Mouse (Mus musculus): ENCODE results near the gene Ercc2.
A peak's percentile ranks its signal among the peaks of the same experiment; 100 is the strongest.

The Ercc2 gene

DNA sequence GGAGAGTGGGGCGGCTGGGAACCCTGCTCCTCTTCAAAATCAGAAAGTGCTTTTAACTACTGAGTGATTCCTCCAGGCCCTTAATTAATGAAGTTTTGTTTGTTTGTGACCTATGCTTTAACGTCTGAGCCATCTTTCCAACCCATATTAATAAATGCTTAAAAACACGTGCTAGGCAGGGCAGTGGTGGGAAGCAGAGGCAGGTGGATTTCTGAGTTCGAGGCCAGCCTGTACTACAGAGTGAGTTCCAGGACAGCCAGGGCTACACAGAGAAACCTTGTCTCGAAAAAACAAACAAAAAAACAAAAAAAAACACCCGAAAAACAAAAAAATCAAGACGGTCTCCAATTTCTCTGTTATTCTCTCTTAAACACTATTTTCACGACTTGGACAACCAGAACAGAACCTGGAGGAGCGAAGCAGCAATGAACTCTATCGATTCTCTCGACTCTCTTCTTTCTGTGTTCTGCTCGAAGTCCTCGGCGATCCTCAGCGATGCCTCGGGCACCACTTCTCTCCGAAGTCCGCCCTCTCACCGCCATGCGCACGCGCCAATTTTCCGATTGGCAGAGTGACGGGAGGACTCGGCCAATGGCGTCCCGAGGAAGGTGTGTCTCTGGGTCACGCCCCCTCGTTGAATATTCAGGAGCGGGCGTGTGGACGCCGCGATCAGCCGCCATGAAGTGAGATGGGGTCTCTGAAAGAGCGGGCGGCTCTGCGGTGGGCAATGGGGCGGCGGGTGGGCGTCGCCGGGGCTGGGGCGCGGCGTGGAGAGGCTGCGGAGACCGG is at the start of gene Ercc2:
TSS of gene Ercc2 (plus strand) at position 634 of the 789 bp plus-strand sequence.
- DNase-seq: peak; percentile 98 to 99

DNA sequence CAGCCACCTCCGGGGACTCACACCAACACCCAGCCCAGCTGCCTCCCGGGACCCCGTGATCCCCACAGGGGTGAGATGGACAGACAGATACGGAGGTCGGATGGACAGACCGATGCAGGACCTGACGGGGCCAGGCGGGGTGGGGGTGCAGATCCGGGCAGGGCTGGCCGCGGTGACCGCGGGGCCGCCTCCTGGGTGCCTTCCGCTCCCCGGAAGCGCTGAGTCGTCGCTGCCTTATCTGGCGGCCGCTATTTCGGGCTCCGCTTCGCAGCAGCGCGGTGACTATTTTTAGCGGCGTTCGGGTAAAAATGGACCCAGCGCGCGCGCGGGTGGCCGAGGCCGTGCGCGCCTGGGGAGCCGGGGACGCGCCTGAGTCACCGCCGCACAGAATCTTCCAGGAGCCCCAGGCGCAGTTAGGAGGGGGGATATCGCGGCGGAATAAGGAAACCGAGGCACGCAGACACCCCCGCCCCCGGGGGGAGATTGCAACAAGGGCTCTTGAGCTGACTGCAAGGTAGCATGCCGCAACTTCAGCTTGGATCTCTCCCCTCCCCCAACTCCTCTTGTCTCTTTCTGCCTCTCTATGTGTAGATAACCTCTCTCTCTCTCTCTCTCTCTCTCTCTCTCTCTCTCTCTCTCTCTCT is 49.0 kb upstream of the Ercc2 start:
- peak; percentile 82 to 87 for DNase-seq

DNA sequence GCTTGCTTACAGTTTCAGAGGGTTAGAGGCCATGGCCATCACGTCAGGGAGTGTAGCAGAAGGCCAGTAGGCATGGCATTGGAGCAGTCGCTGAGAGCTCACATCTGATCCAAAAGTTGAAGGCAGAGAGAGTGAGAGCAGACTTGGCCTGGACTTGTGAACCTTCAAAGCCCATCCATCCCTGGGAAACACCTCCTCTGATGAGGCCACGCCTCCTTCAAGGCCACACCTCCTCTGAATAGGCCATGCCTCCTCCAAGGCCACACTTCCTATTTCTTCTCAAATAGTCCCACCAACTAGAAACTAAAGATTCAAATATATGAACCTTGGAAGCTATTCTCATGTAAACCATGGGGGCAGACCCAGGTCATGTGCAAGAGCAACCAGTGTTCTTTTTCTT is 46.2 kb upstream of the Ercc2 start:
- no peak for DNase-seq

DNA sequence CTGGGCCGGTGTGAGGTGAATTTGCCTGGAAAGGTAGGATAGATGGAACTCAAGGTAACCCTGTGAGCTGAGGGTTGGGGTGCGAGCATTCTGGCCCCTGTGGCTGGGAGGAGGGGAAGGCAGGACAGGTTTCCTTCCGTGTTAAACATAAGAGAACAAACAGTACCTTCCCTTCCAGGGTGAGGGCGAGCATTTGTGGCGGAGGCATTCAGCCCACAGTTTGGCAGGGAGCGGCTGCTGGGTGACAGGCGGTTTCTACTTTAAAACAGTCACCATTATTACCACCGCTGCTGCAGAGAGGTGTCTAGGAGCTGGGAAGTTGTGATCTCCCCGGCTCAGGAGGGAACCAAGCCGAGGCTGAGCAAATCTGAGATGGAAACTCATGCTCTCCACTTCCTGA is 44.7 kb upstream of the Ercc2 start:
- DNase-seq: no peak

DNA sequence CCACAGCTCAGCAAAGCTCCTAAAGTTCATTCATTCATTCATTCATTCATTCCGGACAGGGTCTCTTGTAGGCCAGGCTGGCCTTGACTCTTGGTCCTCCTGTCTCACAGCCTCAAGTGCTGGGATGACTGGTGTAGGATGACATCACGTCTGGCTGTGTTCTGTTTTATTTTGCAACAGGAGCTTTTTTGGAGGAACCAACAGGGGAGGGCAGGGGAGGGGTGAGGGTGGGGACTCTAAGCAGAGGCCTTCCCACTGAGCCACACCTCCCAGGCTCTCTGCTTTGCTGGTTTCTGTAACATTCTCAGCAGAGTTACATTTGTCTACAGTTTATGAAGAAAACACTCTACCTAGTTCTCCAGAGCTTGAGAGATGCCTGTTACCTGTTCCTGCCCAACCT is 43.8 kb upstream of the Ercc2 start:
- DNase-seq: no peak

DNA sequence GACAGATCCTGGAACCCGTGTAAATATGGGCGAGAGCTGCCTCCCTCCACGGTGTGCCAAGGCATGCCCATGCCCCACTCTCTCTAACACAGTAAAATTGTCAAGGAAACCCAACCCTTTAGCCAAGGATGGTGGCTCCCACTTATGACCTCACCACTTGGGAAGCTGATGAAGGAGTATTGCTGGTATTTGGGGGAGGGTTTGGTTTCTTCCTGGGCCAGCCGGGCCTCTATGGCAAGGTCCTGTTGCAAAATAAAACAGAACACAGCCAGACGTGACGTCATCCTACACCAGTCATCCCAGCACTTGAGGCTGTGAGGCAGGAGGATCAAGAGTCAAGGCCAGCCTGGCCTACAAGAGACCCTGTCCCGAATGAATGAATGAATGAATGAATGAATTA is 43.2 kb upstream of the Ercc2 start:
- DNase-seq: no peak

DNA sequence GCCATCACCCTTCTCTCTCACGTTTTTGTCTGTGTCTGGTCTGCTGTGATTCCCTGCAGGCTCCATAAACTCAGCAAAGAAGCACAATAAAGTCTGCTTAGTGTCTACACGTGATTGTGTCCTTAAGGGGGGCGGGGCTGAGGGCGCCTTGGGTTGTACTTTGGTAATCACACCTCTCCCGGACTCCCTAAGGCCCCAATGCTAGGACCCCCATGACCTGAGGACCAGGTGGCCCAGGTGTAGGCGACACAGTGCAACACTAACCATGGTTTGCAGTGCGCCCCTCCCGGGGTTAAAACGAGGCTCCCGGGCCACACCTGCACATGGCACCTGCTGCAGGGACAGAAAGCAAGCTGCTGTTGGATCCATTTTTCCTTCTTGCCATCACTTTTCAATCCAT is 40.6 kb upstream of the Ercc2 start:
- no peak for DNase-seq

DNA sequence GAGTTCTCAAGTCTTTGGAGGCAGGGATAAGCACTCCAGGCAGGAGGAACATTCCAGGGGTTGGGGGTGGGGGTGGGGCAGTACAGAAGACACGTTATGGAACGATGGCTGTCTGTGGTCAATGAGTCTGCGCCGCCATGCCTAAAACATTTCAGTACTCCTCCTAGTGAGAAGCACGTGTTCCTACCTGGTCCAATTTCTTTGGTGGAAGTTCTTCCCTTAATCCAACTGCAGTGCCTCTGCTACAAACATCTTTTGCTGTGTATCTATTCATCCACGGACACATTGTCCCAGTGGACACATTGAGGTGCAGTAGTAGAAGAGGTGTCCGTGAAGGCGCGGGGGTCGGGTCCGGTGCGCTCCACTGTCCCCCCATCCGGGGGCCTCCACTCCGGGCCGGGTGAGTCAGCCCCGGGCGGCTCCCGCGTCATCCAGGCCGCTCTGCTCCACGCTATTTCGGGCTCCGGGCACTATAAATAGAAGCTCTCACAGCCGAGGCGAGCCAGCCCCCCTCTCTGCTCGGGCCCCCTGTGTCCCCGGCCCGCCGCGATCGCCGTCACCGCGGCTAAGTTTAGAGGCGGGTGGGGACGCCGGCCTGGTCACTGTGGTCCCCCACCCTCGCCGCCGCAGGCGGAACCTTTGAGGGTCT is 39.9 kb upstream of the Ercc2 start:
- peak; percentile 67 for DNase-seq

DNA sequence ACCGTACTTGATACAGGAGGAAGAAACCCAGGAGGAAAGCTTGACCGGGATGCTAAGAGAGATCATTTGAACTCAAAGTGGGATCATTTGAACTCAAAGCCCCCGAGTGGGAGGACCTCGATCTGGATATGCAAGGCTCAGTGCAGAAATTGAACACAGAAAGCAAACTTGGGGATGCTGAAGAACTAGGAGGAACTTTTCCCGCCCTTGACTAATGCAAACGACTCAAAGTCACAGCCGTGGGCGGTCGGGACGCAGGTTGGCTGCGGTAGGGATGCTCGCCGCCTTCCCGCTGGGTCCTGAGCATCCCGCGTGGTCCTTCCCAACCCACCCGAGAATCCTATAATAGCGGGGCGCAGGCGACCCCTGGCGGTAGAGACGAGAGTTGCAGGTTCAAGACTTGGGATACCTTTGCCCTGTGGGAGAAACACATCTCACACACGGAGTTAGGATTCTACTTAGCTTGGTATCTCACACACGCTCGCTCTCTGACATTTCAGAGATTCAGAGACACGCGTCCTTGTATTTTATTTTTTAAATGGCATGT is 39.3 kb upstream of the Ercc2 start:
- peak; percentile 90 to 96 for DNase-seq

DNA sequence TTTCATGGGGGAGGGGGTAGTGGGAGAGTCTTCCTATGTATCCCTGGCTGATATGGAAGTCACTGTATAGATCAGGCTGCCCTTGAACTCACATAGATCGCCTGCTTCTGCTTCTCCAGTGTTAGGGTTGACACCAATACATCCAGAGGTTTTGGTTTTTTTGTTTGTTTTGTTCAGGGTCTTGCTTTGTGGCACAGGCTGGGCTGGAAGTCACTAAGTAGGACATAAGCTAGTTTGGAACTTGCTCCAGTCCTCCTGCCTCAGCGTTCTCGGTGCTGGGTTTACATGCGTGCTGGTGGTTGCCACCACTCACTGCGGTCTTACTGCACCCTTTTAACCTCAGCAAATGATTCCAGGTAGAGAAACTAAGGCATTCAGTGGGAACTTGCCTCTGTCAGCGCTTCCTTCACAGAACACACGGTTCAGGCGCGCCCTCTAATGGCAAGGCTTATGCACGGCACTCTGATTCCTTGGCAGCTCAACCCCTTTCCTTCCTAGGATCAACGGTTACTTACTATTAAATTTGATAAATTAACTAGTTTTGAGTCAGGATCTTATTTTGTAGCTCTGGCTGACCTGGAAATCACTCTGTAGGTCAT is 38.5 kb upstream of the Ercc2 start:
- peak; percentile 76 to 80 for DNase-seq

DNA sequence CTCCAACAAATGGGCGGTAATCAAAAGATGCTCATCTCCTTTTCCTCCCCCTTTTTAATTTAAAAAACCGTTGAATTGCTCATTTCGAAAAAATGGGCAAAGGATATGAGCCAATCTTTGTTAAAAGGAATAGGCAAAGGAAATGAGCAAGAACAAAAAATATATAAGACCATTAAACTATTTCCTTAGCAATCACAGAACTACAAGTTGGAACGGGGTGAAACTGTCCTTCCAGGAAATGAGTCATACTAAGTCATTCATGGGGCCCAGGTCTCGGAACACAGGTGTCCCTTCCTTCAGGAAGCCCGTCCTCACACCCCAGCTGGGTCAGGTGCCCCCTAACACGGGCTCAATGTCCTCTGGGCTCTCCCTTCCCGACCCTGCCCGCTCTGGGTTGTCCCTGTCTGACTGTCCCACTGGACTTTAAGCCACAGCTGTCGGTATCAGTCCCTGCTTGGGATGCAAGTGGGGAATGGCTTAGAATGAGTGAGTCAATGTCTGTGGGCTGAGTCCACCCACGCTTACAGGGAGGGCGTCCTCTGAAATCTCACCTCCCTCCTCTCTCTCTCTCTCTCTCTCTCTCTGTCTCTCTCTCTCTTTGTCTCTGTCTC is 37.5 kb upstream of the Ercc2 start, which contains the start of gene Ercc1:
TSS of gene Ercc1 (plus strand) at position 542 of the 611 bp plus-strand sequence.
- DNase-seq: peak in 1 of 2 experiments; percentile 48

DNA sequence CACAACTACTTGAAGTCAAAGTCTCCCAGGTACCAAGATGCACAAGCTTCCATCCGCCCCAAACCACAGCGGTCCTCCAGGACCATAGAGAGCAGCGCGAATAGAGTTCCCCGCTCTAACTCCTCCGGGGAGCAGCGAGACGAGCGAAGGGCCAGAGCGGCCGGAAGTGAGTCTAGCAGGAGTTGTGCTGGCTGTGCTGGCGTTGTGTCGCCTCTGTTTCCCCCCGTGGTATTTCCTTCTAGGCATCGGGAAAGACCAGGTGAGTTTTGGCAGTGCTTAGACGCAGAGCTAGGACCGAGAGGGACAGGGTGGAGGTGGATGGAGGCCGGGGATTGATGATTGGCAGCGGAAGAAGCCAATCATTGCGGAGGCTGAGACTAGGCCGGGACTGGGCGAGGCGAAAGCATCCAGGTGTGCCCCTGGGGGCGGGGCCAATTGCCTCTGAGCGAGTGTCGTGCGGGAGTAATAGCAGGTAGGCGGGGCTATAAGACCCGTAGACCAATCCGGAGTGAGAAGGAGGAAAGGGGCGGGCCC is 36.8 kb upstream of the Ercc2 start:
- peak; percentile 98 to 99 for DNase-seq

DNA sequence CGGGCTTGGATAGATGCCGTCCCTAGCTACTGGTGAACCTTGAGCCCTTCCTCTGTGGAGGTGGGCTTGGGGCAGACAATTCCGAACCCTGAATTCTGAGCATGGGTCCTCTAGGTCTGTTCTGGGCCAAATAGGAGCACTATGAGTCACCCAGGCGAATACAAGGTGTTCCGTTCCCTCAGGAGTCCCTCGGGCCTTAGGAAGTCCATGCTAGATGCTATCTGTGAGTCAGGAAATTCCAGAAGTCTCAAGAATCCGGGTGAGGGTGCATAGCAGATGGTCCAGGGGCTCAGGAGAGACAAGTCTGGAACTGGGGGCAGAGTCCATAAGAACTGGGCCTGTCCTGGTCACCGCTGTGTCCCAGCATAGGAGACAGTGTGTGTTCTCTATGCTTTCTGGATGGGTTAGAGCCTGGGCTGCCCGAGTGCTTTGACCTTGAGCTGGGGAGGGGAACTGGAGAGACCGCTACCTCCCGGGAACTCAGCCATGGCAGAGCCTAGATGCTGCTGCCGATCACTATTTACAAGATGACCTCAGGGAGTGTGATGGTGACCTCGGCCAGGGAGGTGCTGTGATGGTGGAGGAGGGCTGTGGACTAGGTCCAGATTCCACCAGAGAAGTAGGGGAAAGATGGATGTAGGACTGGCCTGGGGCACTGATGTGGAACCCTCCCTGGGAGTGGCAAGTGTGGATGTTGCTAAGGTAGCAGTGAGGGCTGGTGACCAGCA is 32.5 kb upstream of the Ercc2 start:
- no peak for DNase-seq

DNA sequence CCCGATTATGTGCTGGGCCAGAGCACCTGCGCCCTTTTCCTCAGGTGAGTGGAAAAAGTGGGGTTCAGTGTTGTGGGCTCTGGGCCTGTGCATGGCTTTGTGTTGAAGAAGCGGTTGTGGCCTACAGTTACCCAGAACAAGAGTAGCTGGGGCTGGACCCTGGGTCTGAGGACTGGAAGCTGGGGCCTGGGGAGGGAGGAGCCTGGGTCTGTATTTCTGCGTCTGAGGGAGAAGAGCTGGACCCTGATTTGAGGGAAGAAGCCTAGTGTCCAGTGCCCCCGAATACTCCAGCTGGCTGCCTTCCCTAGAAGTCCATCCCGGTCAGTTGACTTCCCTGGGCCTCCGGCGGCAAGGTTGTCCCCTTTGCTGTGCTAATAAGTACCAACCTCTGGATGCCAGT is 31.6 kb upstream of the Ercc2 start:
- DNase-seq: no peak

DNA sequence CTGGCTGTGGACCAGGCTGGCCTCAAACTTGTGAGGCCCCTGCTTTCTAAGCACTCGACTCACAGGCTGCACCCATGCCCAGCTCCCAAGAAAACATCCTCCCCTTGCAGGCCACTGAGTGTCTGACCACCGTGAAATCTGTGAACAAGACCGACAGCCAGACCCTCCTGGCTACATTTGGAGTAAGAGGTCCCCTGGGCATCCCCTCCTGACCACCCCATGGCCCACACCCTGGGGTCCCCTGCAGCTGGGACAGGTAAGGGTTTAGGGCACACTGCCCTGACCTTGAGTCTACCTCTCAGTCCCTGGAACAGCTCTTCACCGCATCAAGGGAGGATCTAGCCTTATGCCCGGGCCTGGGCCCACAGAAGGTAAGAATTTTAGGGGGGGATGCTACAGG is 26.8 kb upstream of the Ercc2 start:
- no peak for DNase-seq

DNA sequence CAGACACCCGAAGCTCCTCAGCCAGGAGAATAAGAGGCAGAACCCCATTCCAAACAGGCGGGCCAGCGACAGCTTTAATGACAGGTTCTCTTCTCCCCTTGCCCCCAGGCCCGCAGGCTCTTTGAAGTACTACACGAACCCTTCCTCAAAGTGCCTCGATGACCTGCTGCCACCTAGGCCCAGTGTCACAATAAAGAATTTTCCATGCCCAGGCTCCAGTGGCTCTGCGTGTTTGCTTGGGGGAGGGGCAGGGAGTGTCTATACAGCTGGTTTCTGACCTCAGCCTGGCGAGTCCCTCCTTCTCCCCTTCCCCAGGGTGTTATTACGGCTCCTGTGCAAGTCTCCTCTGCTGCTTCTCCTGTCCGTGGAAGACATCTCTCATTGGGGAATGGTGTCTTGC is 25.5 kb upstream of the Ercc2 start:
- no peak for DNase-seq

DNA sequence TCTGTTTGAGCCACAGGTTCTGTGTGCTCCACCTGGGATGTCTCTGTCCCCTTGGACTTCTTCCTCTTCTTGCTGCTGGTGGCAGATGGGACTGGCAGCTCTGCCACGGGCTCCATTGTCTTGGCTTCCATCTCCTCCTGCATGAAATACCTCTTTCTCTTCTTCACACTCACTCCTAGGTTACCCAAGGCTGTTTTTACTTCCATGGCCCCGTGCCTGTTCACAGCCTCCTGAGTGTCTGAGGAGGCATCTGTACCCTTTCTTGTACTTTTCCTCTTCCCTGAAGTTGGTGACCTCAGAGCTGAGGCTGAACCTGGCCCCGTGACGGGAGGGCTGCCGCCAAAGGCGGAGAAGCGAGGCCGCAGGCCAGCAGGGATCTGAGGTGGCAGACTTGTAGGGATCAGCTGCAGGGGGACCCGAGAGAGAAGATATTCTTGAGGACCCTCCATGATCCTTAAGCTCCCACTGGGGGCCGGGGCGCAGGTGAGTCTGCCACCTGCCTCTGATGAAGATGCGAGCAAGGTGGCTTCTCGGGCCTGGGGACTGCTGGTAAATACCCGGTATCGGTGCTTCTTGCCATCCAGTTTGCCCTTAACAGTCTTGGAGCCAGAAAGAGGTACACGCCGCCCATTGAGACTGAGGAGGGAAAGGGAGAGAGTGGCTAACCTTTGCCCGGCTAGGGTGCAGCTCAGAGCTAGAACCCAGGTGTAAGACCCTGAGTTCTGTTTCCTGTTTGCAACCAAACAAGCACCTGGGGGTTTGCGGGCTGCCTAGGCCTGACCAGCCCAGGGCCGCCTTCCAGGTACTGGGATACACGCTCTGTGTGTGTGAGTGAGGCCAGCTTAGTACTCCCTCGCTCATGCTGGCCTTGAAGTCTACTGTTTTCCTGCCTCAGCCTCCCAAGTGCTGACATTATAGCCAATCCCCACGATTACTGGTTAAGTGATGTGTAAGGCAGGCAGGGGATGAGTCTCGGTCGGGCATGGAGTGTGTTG is 24.1 kb upstream of the Ercc2 start:
- peak in 1 of 2 experiments; percentile 30 for DNase-seq

DNA sequence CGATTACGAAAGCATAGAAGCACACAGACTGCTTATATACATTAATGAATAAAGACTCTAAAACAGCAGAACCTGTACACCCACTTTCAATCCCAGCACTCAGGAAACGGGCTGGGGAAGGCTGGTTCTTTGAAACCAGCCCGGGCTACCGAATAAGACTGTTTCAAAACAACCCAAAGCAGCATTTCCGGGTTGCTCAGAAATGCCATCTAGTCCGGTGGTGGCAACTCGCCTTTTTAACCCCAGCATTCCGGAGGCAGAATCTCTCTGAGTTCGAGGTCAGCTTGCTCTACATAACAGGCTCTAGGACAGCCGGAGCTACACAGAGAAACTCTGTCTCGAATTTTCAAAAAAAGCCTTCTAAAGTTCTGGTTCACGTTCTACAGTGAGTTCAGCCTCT is 23.2 kb upstream of the Ercc2 start:
- DNase-seq: no peak

DNA sequence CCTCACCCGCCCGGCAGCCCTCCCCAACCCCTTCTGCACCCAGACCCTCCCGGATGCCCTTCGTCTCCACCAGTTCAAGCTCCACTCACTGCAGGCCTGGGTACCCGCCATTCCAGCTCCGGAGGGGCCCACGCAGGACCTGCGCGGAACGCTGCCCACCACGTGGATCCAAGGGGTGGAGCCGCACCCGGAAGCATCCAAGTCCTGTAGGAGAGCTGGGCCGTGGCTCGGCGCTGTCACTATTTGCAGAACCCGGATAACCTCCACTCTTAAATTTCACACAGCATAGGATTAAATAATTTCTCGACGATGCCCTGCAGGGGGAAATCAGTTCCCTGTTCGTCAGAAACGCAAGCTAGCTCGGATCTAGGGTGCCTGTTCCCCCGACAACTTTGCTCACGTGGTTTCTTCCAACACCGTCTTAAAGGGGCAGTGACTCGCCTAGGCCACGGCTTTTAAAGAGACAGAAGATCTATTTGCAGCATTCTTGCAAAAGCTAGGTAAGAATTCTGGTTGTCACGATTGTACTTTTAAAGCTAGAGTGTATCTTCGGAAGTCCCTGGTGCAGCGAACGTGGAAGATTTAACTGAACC is 22.4 kb upstream of the Ercc2 start, which contains the start of the genes Cd3eap and Ppp1r13l:
TSS of gene Cd3eap (minus strand) at position 185 of the 593 bp plus-strand sequence.
TSS of gene Ppp1r13l (plus strand) at position 451 of the 593 bp plus-strand sequence.
- peak; percentile 87 for DNase-seq
